Mouse (Mus musculus): ENCODE data around the gene Papola.
A peak's percentile ranks its signal among the peaks of the same experiment; 100 is the strongest.

DNA sequence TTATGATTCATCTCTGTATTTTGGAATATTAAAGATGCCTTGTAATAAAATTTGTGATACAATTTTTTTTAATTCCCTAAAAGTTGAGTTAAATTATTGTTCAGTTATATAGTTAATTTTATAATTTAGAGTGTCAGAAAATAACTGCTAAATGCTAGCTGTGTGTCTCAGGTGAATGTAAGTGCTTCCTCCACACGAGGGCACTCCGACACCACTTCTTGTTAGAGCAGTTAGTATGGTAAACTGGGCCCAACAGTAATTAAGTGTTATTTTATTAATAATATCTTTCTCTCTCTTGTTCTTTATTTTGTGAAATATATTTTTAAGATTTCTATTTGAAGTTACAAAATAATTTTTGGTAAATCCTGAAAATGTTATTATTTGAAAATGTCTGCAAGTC, 51.7 kb downstream of the Papola start:
- TF ChIP-seq CTCF (IDR thresholded peaks at IDR 0.05; ENCODE audit: extremely low read depth, insufficient read depth, insufficient read length, insufficient replicate concordance) (0 out of 2 replicates have a peak, but pooled peaks have one; percentile 2), POLR2A (IDR thresholded peaks at IDR 0.05; ENCODE audit: low read depth, low read length) (no peak)
